Mouse (Mus musculus) left cerebral cortex, adult 2 months (tissue): ENCODE measurements at regions not wholly inside any gene's neighbourhood (a gene's known extent, or its start where the extent isn't known, plus 50 kb on each side); places are given as distances from the start of the nearest gene placed in this dataset.
"Not testable (repeated sequence)": the region's sequence is repeated elsewhere in the genome, so short reads cannot be mapped to it uniquely, and the experiment has no call there.

ENCODE experiments used
- DNase-seq, 2 experiments: peaks; one replicate each; pipeline ENCODE4 v3.0.0; 2021 to 2022; ENCODE audit warnings: low spot score in 2 of 2, mixed read lengths in 1 of 2; ENCODE audit errors: extremely low spot score in 1 of 2
- H3K27ac ChIP-seq: fragments of 200-600 bp; 2 replicates; pipeline ENCODE4 v1.8.1; 2022
- H3K4me3 ChIP-seq: fragments of 200-600 bp; 2 replicates; pipeline ENCODE4 v1.8.1; 2022
- CTCF ChIP-seq: fragments of 200-600 bp; IDR thresholded peaks from 2 replicates; pipeline ENCODE4 v1.8.1; 2022; ENCODE audit warnings: antibody characterized with exemption, mild to moderate bottlenecking, moderate library complexity
- intact Hi-C: fragments of 180-260 bp; cut with DNase I; formaldehyde crosslinking; loops from one replicate; pipeline ENCODE4 v1.15.1; 2025

- TF ChIP-seq CTCF, result peak; percentile 14
- intact Hi-C loops, result loop anchor here (10.0 kb wide), 1 partner anchor 182 kb away; no protein-coding TSS in a partner anchor
- H3K27ac ChIP-seq, H3K4me3 ChIP-seq: not testable (repeated sequence)
- DNase-seq, result peak; percentile 9 to 48
These were observed 209.3 kb downstream of the Mtrr start for GRCm38 (mm10) chr13:68372631-68373030.
